Mouse (Mus musculus) lung, postnatal 0 days (tissue): ENCODE data around the gene Pbxip1. TPM values are rescaled to one million over a fixed set of nuclear protein-coding genes. Genes with fewer than 3 reads are reported as not detected.

Experiments
- ATAC-seq: fragments of 200-750 bp; cut with Nextera tagmentation; 2 replicates; pipeline ENCODE4 v1.8.0; 2017; ENCODE audit warnings: moderate library complexity
- DNase-seq: peaks from one replicate; pipeline ENCODE4 v3.0.0-alpha.2; 2016; ENCODE audit warnings: low spot score
- H3K27ac ChIP-seq: fragments of 300-500 bp; sonication (generic); 2 replicates; pipeline ENCODE4 v1.5.1; 2014; ENCODE audit warnings: antibody characterized with exemption, mild to moderate bottlenecking, low read length, mixed read lengths
- H3K27me3 ChIP-seq: fragments of 300-500 bp; sonication (generic); replicated peaks from 2 replicates; pipeline ENCODE4 v1.6.1; 2014; ENCODE audit warnings: low read length, mixed read lengths; ENCODE audit not compliant: insufficient read depth
- H3K36me3 ChIP-seq: fragments of 300-500 bp; sonication (generic); 2 replicates; pipeline ENCODE4 v1.6.1; 2014; ENCODE audit warnings: low read length, mixed read lengths; ENCODE audit not compliant: insufficient read depth
- H3K4me1 ChIP-seq: fragments of 300-500 bp; sonication (generic); 2 replicates; pipeline ENCODE4 v1.6.1; 2014; ENCODE audit warnings: antibody characterized with exemption, low read depth, low read length, mixed read lengths; ENCODE audit not compliant: insufficient read depth
- H3K4me2 ChIP-seq: fragments of 300-500 bp; sonication (generic); replicated peaks from 2 replicates; pipeline ENCODE4 v1.6.1; 2014; ENCODE audit warnings: low read depth, mild to moderate bottlenecking, low read length, moderate library complexity, mixed read lengths
- H3K4me3 ChIP-seq: fragments of 300-500 bp; sonication (generic); 2 replicates; pipeline ENCODE4 v1.5.1; 2014; ENCODE audit warnings: low read depth, low read length
- H3K9ac ChIP-seq: fragments of 300-500 bp; sonication (generic); replicated peaks from 2 replicates; pipeline ENCODE4 v1.6.1; 2014; ENCODE audit warnings: low read depth, mild to moderate bottlenecking
- H3K9me3 ChIP-seq: fragments of 300-500 bp; sonication (generic); 2 replicates; pipeline ENCODE4 v1.6.1; 2016; ENCODE audit warnings: low read length, mixed read lengths
- CTCF ChIP-seq: IDR thresholded peaks from 2 replicates; pipeline ENCODE4 v1.5.1; 2016; ENCODE audit warnings: antibody characterized with exemption, mild to moderate bottlenecking
- EP300 ChIP-seq: IDR thresholded peaks from 2 replicates; pipeline ENCODE4 v1.6.1; 2016; ENCODE audit warnings: antibody characterized with exemption, mild to moderate bottlenecking, control low read depth
- WGBS: fragments of 180-500 bp; shearing (Covaris S2); extraction: QIAGEN DNeasy Blood & Tissue Kit; methylation state at CpG from one replicate; pipeline ENCODE4 v1.1.7; 2014; 5-methylcytosine and 5-hydroxymethylcytosine counted together
- polyA plus RNA-seq: library from polyadenylated mRNA; unstranded; fragments of >200 nt; fragmentation: Nextera tagmentation; extraction: Ambion mirVana; gene quantifications from 2 replicates; pipeline ENCODE4 v1.2.1, GENCODE M21; 2015

Gene Pbxip1
- polyA plus RNA-seq, 1 experiment from 2014 or later = 63.0 TPM

GRCm38 (mm10) chr3:89406887-89407286, 29.6 kb upstream of the Pbxip1 start:
- Histone ChIP-seq H3K36me3 (peaks cover 12% of the 10 kb centered on the region; the same call in 1 of the 2 replicates), H3K4me3 (no peak overlapping the region), H3K9ac (no peak overlapping the region), H3K27me3 (no peaks in the 10 kb centered on the region), H3K4me2 (no peak overlapping the region), H3K27ac (no peak overlapping the region), H3K9me3 (no peaks in the 10 kb centered on the region), H3K4me1 (no peaks in the 10 kb centered on the region)
- DNase-seq (no peak), ATAC-seq (no peak)
- TF ChIP-seq EP300 (no peak), CTCF (no peak)
- WGBS = 79% methylated on average over 6 of the region's 6 CpGs

- Histone ChIP-seq H3K9ac (no peak overlapping the region), H3K27ac (no peak overlapping the region), H3K36me3 (peaks cover 3% of the 10 kb centered on the region; the same call in 1 of the 2 replicates), H3K9me3 (no peaks in the 10 kb centered on the region), H3K27me3 (no peaks in the 10 kb centered on the region), H3K4me3 (no peak overlapping the region), H3K4me1 (no peaks in the 10 kb centered on the region), H3K4me2 (no peak overlapping the region)
- ATAC-seq (no peak), DNase-seq (no peak)
- WGBS = 64% methylated on average over 16 of the region's 16 CpGs
- TF ChIP-seq EP300 (no peak), CTCF (no peak)
Measured at GRCm38 (mm10) chr3:89408448-89408847, 28.1 kb upstream of the Pbxip1 start.

GRCm38 (mm10) chr3:89409701-89410100, 26.8 kb upstream of the Pbxip1 start:
- no peaks in the 10 kb centered on the region for H3K9me3 ChIP-seq
- no peak for ATAC-seq
- 93% methylated on average over 3 of the region's 3 CpGs for WGBS
- no peaks in the 10 kb centered on the region for H3K27me3 ChIP-seq
- TF ChIP-seq CTCF (no peak), EP300 (no peak)
- no peaks in the 10 kb centered on the region for H3K4me1 ChIP-seq
- no peak overlapping the region for H3K27ac ChIP-seq
- no peaks in the 10 kb centered on the region for H3K36me3 ChIP-seq
- no peak overlapping the region for H3K4me3 ChIP-seq
- no peak for DNase-seq
- H3K9ac ChIP-seq = no peak overlapping the region
- no peak overlapping the region for H3K4me2 ChIP-seq

- WGBS = 76% methylated on average over 10 of the region's 10 CpGs
- TF ChIP-seq EP300 (no peak), CTCF (no peak)
- Histone ChIP-seq H3K9ac (peak overlapping the region; percentile 39; the same call in 1 of the 2 replicates), H3K9me3 (no peaks in the 10 kb centered on the region), H3K4me1 (no peaks in the 10 kb centered on the region), H3K27me3 (no peaks in the 10 kb centered on the region), H3K4me3 (peak overlapping the region; percentile 53; the same call in 1 of the 2 replicates), H3K27ac (no peak overlapping the region), H3K36me3 (no peaks in the 10 kb centered on the region), H3K4me2 (peak overlapping the region; percentile 63)
- DNase-seq (no peak), ATAC-seq (no peak)
Measured at GRCm38 (mm10) chr3:89410864-89411263, 25.6 kb upstream of the Pbxip1 start.

GRCm38 (mm10) chr3:89411490-89412393, 24.8 kb upstream of the Pbxip1 start, which contains the start of gene Flad1:
TSS of gene Flad1 (minus strand) at chr3:89411870.
- Histone ChIP-seq H3K4me3 (peak within 1 kb of the TSS; percentile 53), H3K27me3 (no peaks in the 10 kb centered on the region), H3K9me3 (no peaks in the 10 kb centered on the region), H3K9ac (peak within 1 kb of the TSS; percentile 39), H3K27ac (no peak within 1 kb of the TSS), H3K4me1 (no peaks in the 10 kb centered on the region), H3K36me3 (no peaks in the 10 kb centered on the region), H3K4me2 (peak within 1 kb of the TSS; percentile 63)
- 5% methylated on average over 28 of the region's 28 CpGs for WGBS
- TF ChIP-seq CTCF (no peak), EP300 (peak; percentile 95)
- ATAC-seq = peak; percentile 100
- peak; percentile 98 for DNase-seq

- no peak for DNase-seq
Measured at GRCm38 (mm10) chr3:89416158-89416557, 20.3 kb upstream of the Pbxip1 start.

More at GRCm38 (mm10) chr3:89416158-89416557, 20.3 kb upstream of the Pbxip1 start:
- 97% methylated on average over 8 of the region's 8 CpGs for WGBS
- H3K4me2 ChIP-seq = no peak overlapping the region
- no peak overlapping the region for H3K27ac ChIP-seq
- H3K9ac ChIP-seq = no peak overlapping the region
- TF ChIP-seq EP300 = no peak
- no peak for TF ChIP-seq CTCF
- no peaks in the 10 kb centered on the region for H3K9me3 ChIP-seq
- H3K36me3 ChIP-seq = no peaks in the 10 kb centered on the region
- no peak for ATAC-seq
- H3K27me3 ChIP-seq = no peaks in the 10 kb centered on the region
- no peak overlapping the region for H3K4me3 ChIP-seq
- peaks cover 7% of the 10 kb centered on the region; the same call in 1 of the 2 replicates for H3K4me1 ChIP-seq
